Mouse (Mus musculus) ES-Bruce4 (cell line): Measurements from ENCODE around the gene Lrrc63.

ENCODE experiments used
- CTCF ChIP-seq: IDR thresholded peaks from one replicate; pipeline ENCODE4 v1.8.1; 2011; ENCODE audit warnings: low read depth, low read length
- EP300 ChIP-seq: IDR thresholded peaks from 2 replicates; pipeline ENCODE4 v1.6.1; 2011; ENCODE audit warnings: low read depth, low read length; ENCODE audit not compliant: insufficient read depth
- POLR2A ChIP-seq: IDR thresholded peaks from one replicate; pipeline ENCODE4 v1.8.1; 2011; ENCODE audit warnings: low read length; ENCODE audit not compliant: insufficient read depth

DNA sequence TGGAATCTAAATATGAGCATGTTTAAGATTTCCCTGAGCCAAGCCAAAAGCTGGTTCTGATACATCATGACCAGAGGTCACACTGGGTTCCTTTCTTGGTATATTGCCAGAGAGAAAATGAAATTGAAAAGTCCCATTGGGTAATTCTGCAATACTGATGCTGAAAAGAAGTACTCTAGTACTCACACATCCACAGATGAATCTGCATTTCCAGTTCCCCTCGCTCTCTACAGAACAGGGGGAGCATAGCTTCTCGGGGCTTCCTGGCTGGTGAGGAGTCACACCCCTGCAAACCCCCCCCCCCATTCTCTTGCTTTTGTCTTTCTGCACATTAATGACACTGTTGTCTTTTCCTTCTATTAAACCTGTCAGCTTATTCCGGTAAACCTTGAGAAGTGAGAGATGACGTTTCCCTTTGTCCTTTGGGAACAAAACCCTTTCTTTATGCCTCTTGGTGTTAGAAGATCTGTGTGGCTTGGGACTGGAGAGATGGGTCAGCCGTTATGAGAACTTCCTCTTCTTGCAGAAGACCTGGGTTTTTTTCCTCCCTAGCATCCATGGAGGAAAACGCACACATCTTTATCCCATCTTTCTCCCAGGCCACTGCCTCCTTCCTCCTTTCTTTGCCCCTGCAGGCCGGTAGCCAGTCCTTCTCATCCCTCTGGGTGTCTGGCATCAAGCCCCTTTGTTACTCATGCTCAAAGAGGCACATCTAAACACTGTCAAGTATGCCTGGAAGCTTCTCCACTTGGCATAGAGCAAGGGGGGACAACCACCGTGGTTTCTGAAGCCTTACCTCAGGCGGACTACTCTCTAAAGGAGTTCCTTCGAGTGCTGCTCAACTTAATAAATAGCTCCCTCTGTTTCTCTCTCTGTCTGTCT, 55.1 kb downstream of the Lrrc63 start:
- TF ChIP-seq CTCF (no peak), POLR2A (no peak), EP300 (no peak)
